Mouse (Mus musculus) T-helper 1 cell (primary cell): ENCODE measurements around the gene Drd4.

Experiments
- in situ Hi-C: fragments of 300-600 bp; cut with MboI, MseI; formaldehyde crosslinking; loops from one replicate; pipeline ENCODE4 v1.15.1; 2025; ENCODE audit warnings: high pct_unique_total_duplicates

Gene Drd4

GRCm38 (mm10) chr7:141292583-141293388 lies 980 bp downstream of the Drd4 start:
- in situ Hi-C loops, result no loop called here

- in situ Hi-C loops, result no loop called here
These were observed 2.2 kb downstream of the Drd4 start for GRCm38 (mm10) chr7:141293852-141294471.

- in situ Hi-C loops, result no loop called here
These were observed 2.7 kb downstream of the Drd4 start for GRCm38 (mm10) chr7:141294479-141294878.

DNA sequence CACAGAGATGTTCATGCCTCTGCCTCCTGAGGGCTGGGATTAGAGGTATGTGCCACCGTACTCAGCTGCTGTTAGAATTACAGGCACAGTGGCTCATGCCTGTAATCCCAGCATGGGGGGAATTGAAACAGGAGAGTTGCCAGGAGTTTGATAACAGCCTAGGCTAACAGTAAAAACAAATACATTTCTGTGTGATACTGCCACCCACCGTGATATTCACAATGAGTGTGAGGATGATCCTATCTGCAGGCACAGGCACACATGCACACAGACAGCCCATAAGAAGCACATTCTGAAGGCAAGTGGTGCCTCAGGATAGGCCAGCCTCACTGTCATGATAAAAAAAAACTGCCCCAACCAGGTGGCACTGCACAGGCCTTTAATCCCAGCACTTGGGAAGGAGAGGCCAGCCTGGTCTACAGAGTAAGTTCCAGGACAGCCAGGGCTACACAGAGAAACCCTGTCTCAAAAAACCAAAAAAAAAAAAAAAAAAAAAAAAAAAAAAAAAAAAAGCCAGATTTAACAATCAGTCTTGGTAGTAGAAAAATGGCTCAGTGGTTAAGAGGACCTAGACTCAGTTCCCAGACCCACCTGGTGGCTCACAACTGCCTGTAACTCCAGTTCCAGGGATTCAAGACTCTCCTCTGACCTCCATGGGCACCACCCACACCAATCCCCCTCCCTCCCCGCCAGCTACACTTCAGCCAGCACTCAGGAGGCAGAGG lies 6.3 kb downstream of the Drd4 start:
- in situ Hi-C loops, result no loop called here

DNA sequence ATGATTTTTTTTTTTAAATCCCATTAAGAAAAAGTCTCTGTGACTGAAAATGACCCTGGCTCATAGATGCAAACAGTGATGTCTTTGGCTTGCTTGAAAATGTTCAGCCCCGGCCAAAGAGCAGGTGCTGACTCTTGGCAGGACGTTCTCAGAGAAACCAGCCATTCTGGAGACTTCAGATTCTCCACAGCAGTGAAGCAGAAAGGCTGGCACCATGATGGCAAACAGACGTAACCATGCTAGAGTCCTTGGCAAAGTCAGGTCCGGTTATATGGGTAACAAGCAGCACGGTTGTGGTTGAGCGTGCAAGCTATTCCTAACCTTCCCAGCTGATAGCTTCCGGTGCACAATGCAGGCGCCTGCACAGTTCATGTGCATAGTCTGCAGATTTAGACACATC lies 7.4 kb downstream of the Drd4 start:
- in situ Hi-C loops, result no loop called here

- in situ Hi-C loops, result no loop called here
These were observed 9.6 kb downstream of the Drd4 start for GRCm38 (mm10) chr7:141301386-141301785.

DNA sequence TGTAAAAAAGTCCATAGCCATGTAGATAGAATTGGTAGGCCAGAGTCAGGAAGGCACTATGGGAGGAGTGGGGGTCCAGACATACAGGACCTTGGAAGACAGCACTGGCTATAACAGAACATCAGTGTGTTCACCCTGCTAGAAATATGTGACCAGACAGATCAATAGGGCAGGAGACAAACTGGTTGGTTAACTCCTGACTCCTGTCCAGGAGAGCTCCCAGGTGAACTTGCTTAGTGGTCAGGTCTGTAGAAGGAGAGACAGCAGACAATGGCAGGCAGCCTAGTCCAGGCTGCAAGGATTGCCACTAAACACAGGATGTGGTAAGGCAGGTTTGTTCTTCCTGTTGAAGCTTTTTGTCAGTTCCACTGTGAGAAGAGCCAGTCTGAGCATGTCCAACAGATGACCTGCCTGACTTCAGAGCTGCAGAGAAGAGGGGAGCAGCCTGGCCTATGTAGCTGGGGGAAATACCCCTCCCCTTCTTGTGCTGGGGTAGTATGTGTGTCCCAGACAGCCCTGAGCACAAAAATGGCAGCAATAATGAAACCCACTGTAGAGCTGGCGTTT lies 11.0 kb downstream of the Drd4 start:
- in situ Hi-C loops, result no loop called here

- in situ Hi-C loops, result no loop called here
These were observed 12.7 kb downstream of the Drd4 start for GRCm38 (mm10) chr7:141304537-141304936.

DNA sequence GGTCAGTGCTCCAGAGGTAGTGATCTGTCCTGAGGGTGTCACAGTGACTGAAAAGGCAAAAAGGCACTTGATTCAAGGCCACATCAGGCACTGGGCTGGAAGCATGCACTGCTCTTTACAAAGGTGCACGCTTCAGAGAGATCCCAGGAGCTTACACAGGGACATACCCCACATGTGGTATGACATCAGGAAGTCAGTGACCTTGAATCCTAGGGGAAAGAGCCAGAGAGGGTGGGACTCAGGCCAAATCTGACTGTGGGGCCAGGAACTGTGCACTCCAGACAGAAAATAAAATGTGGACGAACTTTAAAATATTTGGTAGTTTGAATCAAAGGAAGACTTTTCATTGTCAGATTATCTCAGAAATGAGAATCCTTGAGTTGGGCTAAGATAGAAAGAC lies 22.6 kb downstream of the Drd4 start:
- in situ Hi-C loops, result no loop called here

GRCm38 (mm10) chr7:141315076-141315475 lies 23.3 kb downstream of the Drd4 start:
- in situ Hi-C loops, result no loop called here

DNA sequence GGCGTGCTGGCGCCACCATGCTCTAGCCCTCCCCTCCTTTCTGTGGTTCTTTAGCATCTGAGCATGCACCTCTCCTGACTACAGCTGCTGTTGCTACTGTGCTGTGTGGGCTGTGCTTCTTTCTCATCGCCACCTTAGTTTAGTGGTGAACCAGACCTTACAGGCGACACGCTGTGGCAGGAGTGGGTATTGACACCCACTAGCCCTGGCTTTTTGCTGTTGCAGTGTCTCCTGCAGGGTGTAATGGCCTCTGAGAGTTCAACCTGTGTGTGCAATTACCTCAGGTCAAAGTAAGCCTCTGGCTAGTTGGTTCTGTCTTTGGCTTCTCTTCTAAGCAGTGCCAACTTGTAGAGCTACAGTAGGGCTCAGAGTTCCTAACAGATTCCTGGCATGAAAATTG lies 24.2 kb downstream of the Drd4 start:
- in situ Hi-C loops, result no loop called here

DNA sequence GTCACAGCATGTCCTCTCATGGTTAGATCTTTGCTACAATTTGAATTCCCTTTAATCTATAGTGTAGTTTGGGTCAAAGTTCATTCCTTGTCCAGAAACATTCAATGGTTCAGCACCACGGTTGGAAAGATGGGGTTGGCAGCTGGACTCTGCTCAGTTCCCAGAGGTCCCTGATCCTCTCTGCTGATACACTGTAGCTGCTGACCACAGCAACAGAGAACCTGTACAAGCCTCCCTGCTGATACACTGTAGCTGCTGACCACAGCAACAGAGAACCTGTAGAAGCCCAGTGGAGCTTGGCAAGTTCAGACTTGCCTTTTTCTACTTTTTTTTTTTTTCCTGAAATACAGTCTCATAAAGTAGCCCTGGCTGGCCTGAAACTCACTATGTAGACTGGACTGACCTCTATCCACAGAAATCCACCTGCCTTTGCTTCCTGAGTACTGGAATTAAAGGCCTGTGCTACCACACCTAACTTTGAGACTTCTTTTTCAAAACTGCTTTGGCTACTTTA lies 25.9 kb downstream of the Drd4 start:
- in situ Hi-C loops, result no loop called here

GRCm38 (mm10) chr7:141319446-141319845 lies 27.6 kb downstream of the Drd4 start:
- in situ Hi-C loops, result no loop called here

DNA sequence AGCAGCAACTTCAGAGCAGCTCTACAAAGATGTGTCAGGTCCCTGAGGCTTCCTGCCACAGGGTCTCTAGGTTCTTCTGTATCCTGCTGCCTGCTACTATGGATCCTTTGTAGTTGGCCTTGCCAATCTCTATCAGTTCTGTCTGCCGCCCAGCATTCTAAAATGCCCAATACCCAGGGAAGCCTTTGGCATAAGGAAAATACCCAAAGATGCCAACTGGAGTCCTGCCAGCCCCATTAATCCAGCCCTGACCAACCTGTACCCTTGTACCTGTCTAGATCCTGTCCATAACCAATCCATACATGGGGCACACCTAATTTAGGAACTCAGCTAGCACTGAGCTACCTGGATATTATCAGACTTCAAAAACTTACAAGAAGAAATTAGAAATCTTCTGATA lies 32.9 kb downstream of the Drd4 start:
- in situ Hi-C loops, result no loop called here

- in situ Hi-C loops, result no loop called here
These were observed 35.0 kb downstream of the Drd4 start for GRCm38 (mm10) chr7:141326546-141327446.

DNA sequence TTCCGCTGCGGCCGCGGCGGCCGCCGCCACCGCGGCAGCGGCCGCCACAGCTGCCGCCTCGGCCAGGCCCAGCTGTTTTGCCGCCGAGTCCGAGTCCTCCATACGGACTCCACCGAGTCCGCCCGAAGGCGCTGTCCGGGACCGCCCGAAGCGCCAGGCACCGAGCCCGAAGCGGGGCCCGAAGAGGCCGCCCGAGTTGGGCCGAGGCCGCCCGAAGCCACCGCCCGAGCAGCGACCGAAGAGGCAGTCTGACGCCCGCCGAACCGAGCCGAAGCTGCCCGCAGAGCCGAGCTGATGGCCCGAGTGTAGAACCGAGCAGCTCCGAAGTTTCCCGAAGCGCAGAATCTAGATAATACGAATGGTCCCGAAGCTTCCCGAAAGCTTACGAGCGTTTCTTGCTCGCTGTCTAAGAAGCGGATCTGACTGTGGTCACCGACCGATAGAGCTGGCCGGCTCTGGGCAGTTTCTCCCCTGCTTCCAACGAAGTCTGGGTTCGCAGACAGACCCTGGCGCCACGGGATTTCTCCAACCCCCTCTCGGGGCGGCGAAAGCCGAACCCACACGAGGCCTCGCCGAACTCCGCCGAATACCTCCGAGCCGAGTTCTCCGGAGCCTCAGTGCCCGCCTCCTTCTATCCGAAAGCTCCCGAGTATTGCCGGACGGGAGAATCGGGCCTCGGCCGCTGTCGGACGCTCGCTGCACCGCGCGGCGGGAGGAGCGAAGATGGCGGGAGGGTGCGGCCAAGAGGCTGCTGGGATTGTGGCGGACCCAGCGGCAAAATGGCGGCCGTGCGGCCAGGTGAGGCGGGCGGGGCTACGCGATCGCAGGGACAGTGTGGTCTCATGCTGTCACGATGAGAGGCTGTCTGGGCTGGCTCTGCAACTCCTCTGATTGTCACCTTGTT lies 35.9 kb downstream of the Drd4 start, which contains the start of the genes Deaf1 and Tmem80:
Gene Deaf1 (minus strand): TSS at position 222 of the 904 bp plus-strand sequence.
Gene Tmem80 (plus strand): TSS at position 271 of the 904 bp plus-strand sequence.
- in situ Hi-C loops, result no loop called here

DNA sequence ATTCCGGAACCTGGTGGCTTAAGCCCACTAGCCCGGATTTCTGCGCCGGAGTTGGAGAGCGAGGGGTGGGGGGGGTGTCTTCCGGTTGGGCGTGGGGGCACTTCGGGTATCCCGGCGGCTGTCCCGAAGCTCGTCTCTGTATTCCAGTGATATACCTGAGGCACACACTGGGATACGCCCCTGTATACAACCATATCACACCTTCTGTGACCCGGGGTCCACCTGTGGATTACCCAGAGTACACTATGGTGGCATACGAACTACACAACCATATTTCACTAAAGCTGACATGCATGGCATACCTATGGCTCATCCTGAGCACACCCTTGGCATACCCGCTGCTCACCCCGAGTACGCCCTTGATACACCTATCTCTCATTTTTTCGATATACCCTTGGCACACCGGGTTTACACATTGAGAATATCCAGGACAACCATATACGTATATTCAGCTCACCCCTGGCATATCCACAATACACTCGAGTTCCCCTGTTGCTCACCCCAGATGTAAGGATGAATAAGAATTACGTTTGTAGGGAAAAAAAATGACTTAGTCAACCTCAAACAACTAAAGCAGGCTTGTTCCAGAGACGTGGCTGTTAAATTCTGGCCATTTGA lies 36.7 kb downstream of the Drd4 start:
- in situ Hi-C loops, result no loop called here

- in situ Hi-C loops, result no loop called here
These were observed 38.9 kb downstream of the Drd4 start for GRCm38 (mm10) chr7:141330706-141331105.

DNA sequence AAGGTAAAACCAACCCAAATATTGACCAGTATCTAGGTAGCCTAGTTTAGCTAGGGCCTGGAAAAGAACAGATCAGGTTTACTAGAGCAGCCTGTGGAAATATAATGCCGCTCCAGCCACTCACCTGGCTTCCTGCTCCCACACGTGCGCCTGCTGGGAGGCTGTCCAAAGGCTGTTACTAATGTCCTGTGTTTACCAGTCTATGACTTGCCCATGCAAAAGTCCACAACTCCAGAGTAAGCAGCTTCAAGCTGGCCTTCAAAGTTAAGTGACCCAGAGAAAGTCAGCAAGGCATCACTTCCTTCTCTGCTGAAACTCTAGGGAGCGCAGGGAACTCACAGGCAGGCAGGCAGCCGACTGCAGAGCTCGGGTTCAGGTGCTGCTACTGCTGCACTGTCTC lies 40.2 kb downstream of the Drd4 start:
- in situ Hi-C loops, result no loop called here
